Mouse (Mus musculus): ENCODE results near the gene Tjp2.

DNA sequence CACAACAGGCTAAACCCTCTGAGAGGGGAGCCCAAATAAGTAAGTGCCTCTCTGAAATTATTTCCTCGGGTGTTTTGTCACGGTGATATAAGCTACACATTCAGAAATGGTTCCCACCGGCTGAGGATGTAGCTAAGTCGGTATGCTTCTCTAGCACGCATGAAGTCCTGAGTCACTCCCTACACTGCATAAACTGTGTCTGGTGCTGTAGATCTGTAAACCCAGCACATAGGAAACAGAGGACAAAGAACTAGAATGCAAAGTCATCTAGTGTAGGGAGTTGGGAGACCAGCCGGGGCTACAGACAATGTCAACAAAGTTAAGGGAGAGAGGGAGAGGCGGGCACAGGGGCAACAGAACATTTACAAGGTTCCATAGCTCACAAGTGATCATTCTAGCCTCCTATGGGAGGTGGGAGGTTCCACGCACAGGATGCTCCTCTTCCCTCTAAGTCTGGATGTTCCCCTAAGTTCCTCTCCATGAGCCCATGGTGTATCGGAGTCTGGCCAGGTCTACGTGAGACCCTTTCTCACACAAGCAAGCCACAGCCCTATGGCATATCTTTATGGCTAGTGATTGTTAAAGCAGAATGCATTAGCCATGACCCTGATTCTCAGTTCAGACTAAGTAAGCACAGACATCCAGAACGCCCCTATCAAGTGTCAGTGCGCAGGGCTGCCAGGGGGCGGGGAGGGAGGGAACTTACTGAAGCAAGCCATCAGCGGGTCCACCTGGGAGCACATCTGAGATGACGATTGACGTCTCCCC, 90.5 kb downstream of the Tjp2 start:
- TF ChIP-seq POLR2A (IDR thresholded peaks at IDR 0.05; ENCODE audit: control insufficient read depth, extremely low read depth, insufficient read depth, low read length, poor library complexity) (no peak), CTCF (IDR thresholded peaks at IDR 0.05; ENCODE audit: borderline replicate concordance, control insufficient read depth, extremely low read depth, insufficient read depth, low read length, poor library complexity) (no peak)

Measured in thymus, adult 2 months (tissue).